Mouse (Mus musculus) T-helper 2 cell (primary cell): ENCODE measurements around the gene Cntrob.

ENCODE experiments used
- in situ Hi-C: fragments of 300-600 bp; cut with MboI, MseI; formaldehyde crosslinking; loops from one replicate; pipeline ENCODE4 v1.15.1; 2025; ENCODE audit warnings: high pct_unique_total_duplicates

Gene Cntrob

GRCm38 (mm10) chr11:69250106-69250505, 73.5 kb downstream of the Cntrob start:
- in situ Hi-C loops: loop anchor here (25.0 kb wide), 1 partner anchor 262 kb away; no protein-coding TSS in a partner anchor
